Mouse (Mus musculus) forebrain, postnatal 0 days (tissue): ENCODE measurements around the gene Ints7. TPM values are rescaled to one million over a fixed set of nuclear protein-coding genes. Genes with fewer than 3 reads are reported as not detected.

Experiments used
- ATAC-seq: fragments of 200-750 bp; cut with Nextera tagmentation; 2 replicates; pipeline ENCODE4 v1.8.0; 2017; ENCODE audit warnings: mild to moderate bottlenecking, moderate library complexity
- DNase-seq: peaks from one replicate; pipeline ENCODE4 v3.0.0-alpha.2; 2015
- H3K27ac ChIP-seq: fragments of 300-500 bp; sonication (generic); 2 replicates; pipeline ENCODE4 v1.5.1; 2014; ENCODE audit warnings: low read depth, mild to moderate bottlenecking, antibody characterized with exemption, low read length, moderate library complexity, mixed read lengths
- H3K27me3 ChIP-seq: fragments of 300-500 bp; sonication (generic); 2 replicates; pipeline ENCODE4 v1.6.1; 2014; ENCODE audit warnings: mild to moderate bottlenecking, low read length, mixed read lengths; ENCODE audit not compliant: insufficient read depth
- H3K36me3 ChIP-seq: fragments of 300-500 bp; sonication (generic); 2 replicates; pipeline ENCODE4 v1.6.1; 2014; ENCODE audit warnings: mild to moderate bottlenecking, moderate library complexity; ENCODE audit not compliant: insufficient read depth
- H3K4me1 ChIP-seq: fragments of 300-500 bp; sonication (generic); 2 replicates; pipeline ENCODE4 v1.6.1; 2014; ENCODE audit warnings: antibody characterized with exemption; ENCODE audit not compliant: insufficient read depth
- H3K4me2 ChIP-seq: fragments of 300-500 bp; sonication (generic); 2 replicates; pipeline ENCODE4 v1.6.1; 2014; ENCODE audit warnings: low read depth, mild to moderate bottlenecking, moderate library complexity
- H3K4me3 ChIP-seq: fragments of 300-500 bp; sonication (generic); 2 replicates; pipeline ENCODE4 v1.5.1; 2014; ENCODE audit warnings: low read depth, low read length, mixed read lengths
- H3K9ac ChIP-seq: fragments of 300-500 bp; sonication (generic); 2 replicates; pipeline ENCODE4 v1.6.1; 2014; ENCODE audit warnings: mild to moderate bottlenecking
- H3K9me3 ChIP-seq: fragments of 300-500 bp; sonication (generic); 2 replicates; pipeline ENCODE4 v1.6.1; 2016; ENCODE audit warnings: low read length
- CTCF ChIP-seq: sonication (generic); IDR thresholded peaks from 2 replicates; pipeline ENCODE4 v1.5.1; 2016; ENCODE audit warnings: antibody characterized with exemption, control low read depth, low read depth
- whole genome bisulfite sequencing: fragments of 180-500 bp; shearing (Covaris S2); extraction: QIAGEN DNeasy Blood & Tissue Kit; methylation state at CpG from one replicate; pipeline ENCODE4 v1.1.7; 2014; 5-methylcytosine and 5-hydroxymethylcytosine counted together
- polyA plus RNA-seq: library from polyadenylated mRNA; unstranded; fragments of >200 nt; fragmentation: Nextera tagmentation; extraction: Ambion mirVana; gene quantifications from 2 replicates; pipeline ENCODE4 v1.2.1, GENCODE M21; 2015
- total RNA-seq: library from RNA; depleted of rRNA; stranded (reverse); fragments of >200 nt; gene quantifications from 2 replicates; pipeline ENCODE4 v1.2.3, GENCODE M21; 2014

Ints7 gene
- total and polyA plus RNA-seq, 2 experiments from 2014 or later, result 27.9 to 47.8 TPM

GRCm38 (mm10) chr1:191640848-191641247 is 65.4 kb downstream of the Ints7 start:
- TF ChIP-seq CTCF, result no peak
- no peak for DNase-seq
- Histone ChIP-seq H3K4me1 (no peaks in the 10 kb centered on the region), H3K4me2 (no peak overlapping the region), H3K27ac (no peak overlapping the region), H3K27me3 (no peaks in the 10 kb centered on the region), H3K9me3 (no peaks in the 10 kb centered on the region), H3K4me3 (no peak overlapping the region), H3K9ac (no peak overlapping the region), H3K36me3 (no peaks in the 10 kb centered on the region)
- 68% methylated on average over 3 of the region's 3 CpGs for WGBS
- no peak for ATAC-seq

- WGBS, result 19% methylated on average over 2 of the region's 2 CpGs
- H3K4me3 ChIP-seq, result no peak overlapping the region
- no peaks in the 10 kb centered on the region for H3K27me3 ChIP-seq
- ATAC-seq, result no peak
- H3K4me1 ChIP-seq, result no peaks in the 10 kb centered on the region
- no peak overlapping the region for H3K9ac ChIP-seq
- no peak overlapping the region for H3K27ac ChIP-seq
- no peak overlapping the region for H3K4me2 ChIP-seq
- H3K9me3 ChIP-seq, result no peaks in the 10 kb centered on the region
- H3K36me3 ChIP-seq, result no peaks in the 10 kb centered on the region
- no peak for DNase-seq
- TF ChIP-seq CTCF, result no peak
These were observed 66.0 kb downstream of the Ints7 start for GRCm38 (mm10) chr1:191641438-191641837.

DNA sequence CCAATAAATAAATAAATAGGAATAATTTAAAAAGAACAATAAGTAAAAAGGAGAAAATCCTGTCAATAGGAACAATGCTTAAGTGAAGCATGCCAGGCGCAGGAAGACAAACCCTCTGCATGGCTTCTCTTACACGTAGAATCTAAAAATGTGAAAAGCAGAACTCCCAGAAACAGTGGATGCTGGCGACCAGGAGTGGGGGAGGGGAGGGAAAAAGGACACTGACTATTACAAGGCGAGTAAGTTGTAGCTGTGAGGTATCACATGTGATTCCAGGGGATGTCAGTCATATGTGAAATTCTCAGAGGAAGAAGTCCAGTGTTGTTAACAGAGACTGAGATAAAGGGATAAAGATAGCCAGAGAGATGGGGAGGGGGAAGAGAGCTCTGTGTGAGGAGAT is 67.5 kb downstream of the Ints7 start:
- Histone ChIP-seq H3K36me3 (no peaks in the 10 kb centered on the region), H3K4me3 (no peak overlapping the region), H3K4me1 (no peaks in the 10 kb centered on the region), H3K9me3 (no peaks in the 10 kb centered on the region), H3K9ac (no peak overlapping the region), H3K27ac (no peak overlapping the region), H3K4me2 (no peak overlapping the region), H3K27me3 (no peaks in the 10 kb centered on the region)
- TF ChIP-seq CTCF, result no peak
- no peak for DNase-seq
- no peak for ATAC-seq
- WGBS, result 49% methylated on average over 4 of the region's 4 CpGs

GRCm38 (mm10) chr1:191645921-191646320 is 70.5 kb downstream of the Ints7 start:
- ATAC-seq (no peak), DNase-seq (no peak)
- Histone ChIP-seq H3K4me3 (no peak overlapping the region), H3K27ac (no peak overlapping the region), H3K27me3 (no peaks in the 10 kb centered on the region), H3K4me1 (no peaks in the 10 kb centered on the region), H3K36me3 (no peaks in the 10 kb centered on the region), H3K9me3 (no peaks in the 10 kb centered on the region), H3K9ac (no peak overlapping the region), H3K4me2 (no peak overlapping the region)
- 65% methylated on average over 8 of the region's 8 CpGs for WGBS
- TF ChIP-seq CTCF, result no peak

DNA sequence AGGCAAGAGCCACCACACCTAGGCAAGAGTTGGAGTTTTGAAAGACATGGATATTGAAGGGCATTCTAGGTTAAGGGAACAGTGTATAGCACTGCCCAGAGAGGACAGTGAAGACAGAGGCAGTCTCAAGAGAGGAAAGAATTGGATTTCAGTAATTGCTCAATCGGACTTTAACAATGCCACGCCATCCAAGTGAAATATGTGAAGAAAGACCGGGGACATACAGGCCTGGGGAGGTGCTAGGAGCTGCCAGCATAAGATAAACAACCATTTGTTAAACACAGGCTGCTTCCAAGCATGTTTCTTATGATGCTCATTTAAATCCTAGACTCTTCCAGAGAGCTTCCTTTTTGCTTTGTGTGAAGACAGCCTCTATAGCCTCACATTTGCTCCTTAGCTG is 72.2 kb downstream of the Ints7 start:
- ATAC-seq (no peak), DNase-seq (no peak)
- Histone ChIP-seq H3K4me1 (no peaks in the 10 kb centered on the region), H3K27ac (no peak overlapping the region), H3K36me3 (no peaks in the 10 kb centered on the region), H3K4me3 (no peak overlapping the region), H3K4me2 (no peak overlapping the region), H3K9me3 (no peaks in the 10 kb centered on the region), H3K27me3 (no peaks in the 10 kb centered on the region), H3K9ac (no peak overlapping the region)
- WGBS, result 90% methylated on average over 3 of the region's 3 CpGs
- no peak for TF ChIP-seq CTCF

DNA sequence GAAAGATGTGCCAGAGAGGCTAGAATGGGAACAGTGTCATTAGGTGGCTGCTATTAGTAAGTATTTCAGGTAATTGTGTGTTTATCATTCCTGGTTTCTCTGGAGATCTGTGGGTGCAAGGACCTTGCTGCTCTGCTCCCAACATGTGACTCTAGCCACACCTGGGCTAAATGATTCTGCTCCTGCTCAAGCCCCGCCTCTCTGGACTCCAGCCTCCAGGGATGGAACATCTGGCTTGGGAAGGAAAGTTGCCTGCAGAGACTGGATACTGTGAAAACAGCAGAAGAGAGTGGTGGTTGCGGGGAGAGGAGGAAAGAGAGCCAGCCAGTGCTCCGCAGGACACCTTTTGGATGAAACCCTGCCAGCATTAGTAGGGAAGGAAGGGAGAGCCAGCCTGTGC is 84.0 kb downstream of the Ints7 start:
- WGBS, result 75% methylated on average over 3 of the region's 3 CpGs
- no peak overlapping the region for H3K4me3 ChIP-seq

DNA sequence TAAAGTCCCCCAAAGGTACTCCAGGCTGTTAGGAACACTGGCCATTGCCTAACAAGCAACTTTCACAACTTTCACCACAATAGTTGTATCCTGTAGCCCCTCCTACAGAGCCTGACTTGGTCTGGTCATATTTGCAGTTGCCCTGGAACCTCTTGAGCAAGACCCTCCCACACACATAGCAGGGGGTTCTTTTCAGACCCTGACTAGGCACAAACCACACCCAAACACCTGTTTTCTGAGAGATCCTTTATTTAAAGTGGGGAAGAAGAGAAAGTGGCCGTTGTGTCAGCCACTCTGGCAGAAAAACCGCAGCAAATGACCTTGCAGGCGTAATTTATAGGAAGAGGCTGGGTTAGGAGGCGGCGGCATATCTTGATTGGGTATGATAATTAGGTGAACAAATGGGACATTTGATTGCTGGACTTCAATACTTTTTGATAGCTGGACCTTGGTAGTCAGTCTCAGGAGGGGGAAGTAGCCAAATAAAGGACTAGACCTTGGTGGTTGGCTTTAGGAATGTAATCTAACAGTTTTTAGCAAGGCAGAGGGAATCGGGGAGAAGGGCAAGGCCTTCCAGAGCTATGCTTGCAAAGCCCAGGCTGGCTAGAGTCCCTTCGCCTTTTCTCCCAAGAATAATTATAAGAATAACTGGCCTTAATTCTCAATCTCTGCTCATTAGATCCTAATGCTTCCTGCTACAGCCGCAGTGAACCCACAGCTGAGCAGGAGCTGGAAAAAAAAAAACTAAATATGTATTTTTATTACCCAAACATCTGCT is 85.8 kb downstream of the Ints7 start:
- TF ChIP-seq CTCF, result no peak
- no peak for ATAC-seq
- Histone ChIP-seq H3K27me3 (no peaks in the 10 kb centered on the region), H3K36me3 (no peaks in the 10 kb centered on the region), H3K9me3 (no peaks in the 10 kb centered on the region), H3K4me2 (no peak overlapping the region), H3K27ac (no peak overlapping the region), H3K9ac (no peak overlapping the region), H3K4me3 (no peak overlapping the region), H3K4me1 (no peaks in the 10 kb centered on the region)
- 62% methylated on average over 8 of the region's 8 CpGs for WGBS
- no peak for DNase-seq

More for the DNA sequence above, 84.0 kb downstream of the Ints7 start:
- H3K9me3 ChIP-seq, result no peaks in the 10 kb centered on the region
- no peak overlapping the region for H3K27ac ChIP-seq
- no peaks in the 10 kb centered on the region for H3K27me3 ChIP-seq
- H3K4me2 ChIP-seq, result no peak overlapping the region
- H3K9ac ChIP-seq, result no peak overlapping the region
- H3K36me3 ChIP-seq, result no peaks in the 10 kb centered on the region
- no peak for ATAC-seq
- H3K4me1 ChIP-seq, result no peaks in the 10 kb centered on the region
- no peak for TF ChIP-seq CTCF
- DNase-seq, result no peak
